Mouse (Mus musculus) MEL (cell line): ENCODE data around the gene Nanos3.

Experiments
- CTCF ChIP-seq, 3 experiments: IDR thresholded peaks in 2 of 3; conservative IDR thresholded peaks in 1 of 3; 2 replicates each; pipeline ENCODE4 v1.5.1; 2011 to 2012; ENCODE audit warnings: low read length in 3 of 3, low read depth in 2 of 3, mild to moderate bottlenecking in 2 of 3, improper control_type of control experiment in 1 of 3, inconsistent platforms in 1 of 3, mixed read lengths in 1 of 3, moderate library complexity in 1 of 3; ENCODE audit not compliant: control insufficient read depth in 1 of 3, insufficient read depth in 1 of 3, poor library complexity in 1 of 3, severe bottlenecking in 1 of 3
- EP300 ChIP-seq, 2 experiments: IDR thresholded peaks; 2 replicates each; pipeline ENCODE4 v1.6.1; 2011; ENCODE audit warnings: improper control_type of control experiment in 2 of 2, low read length in 2 of 2, low read depth in 1 of 2, mild to moderate bottlenecking in 1 of 2

DNA sequence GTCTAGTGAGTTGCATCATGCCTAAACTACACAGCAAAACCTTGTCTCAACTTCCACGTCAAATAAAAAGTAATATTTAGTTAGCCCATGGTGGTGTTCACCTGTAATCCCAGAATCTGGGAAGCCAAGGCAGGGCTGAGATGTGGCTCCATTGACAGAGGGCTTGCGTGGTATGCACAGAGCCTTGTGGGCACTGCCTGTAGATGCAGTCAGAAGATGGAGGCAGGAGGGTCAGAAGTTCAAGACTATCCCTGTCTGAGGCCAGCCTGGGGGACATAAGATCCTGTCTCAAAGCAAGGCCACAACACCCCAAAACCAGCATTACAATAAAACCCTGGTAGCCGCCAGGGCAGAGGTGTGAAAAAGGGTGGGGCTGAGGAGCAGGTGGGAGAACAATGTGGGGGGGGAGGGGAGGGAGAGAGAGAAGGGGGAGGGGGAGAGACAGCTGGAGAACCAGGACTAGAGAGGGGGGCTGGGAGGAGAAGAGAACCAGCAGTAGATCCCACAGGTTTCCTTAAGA, 9.3 kb upstream of the Nanos3 start:
- TF ChIP-seq CTCF (IDR thresholded peaks at IDR 0.05 in 2 of 3, conservative IDR thresholded peaks at IDR 0.05 in 1 of 3; ENCODE audit: control insufficient read depth in 1 of 3, insufficient read depth in 1 of 3, low read depth in 2 of 3, low read length in 3 of 3, poor library complexity in 1 of 3, severe bottlenecking in 1 of 3) (no peak), EP300 (IDR thresholded peaks at IDR 0.05; ENCODE audit: low read depth in 1 of 2, low read length in 2 of 2) (no peak)
